Mouse (Mus musculus) E14TG2a.4 (cell line): ENCODE results near the gene Cyb5b.

Experiments used
- CTCF ChIP-seq: conservative IDR thresholded peaks from 2 replicates; pipeline ENCODE4 v1.5.1; 2014; ENCODE audit warnings: low read length
- NANOG ChIP-seq: IDR thresholded peaks from 2 replicates; pipeline ENCODE4 v1.6.1; 2014; ENCODE audit warnings: borderline replicate concordance, low read length, mixed read lengths
- POU5F1 ChIP-seq: IDR thresholded peaks from 2 replicates; pipeline ENCODE4 v1.6.1; 2014; ENCODE audit warnings: low read length, borderline replicate concordance

- TF ChIP-seq CTCF (no peak), NANOG (no peak), POU5F1 (no peak)
Measured at GRCm38 (mm10) chr8:107172152-107172551, 21.7 kb downstream of the Cyb5b start.
